Mouse (Mus musculus) layer of hippocampus, postnatal 10 days (tissue): Measurements from ENCODE around the gene Galt. TPM values are rescaled to one million over a fixed set of nuclear protein-coding genes. Genes with fewer than 3 reads are reported as not detected.
"Not testable (repeated sequence)": the region's sequence is repeated elsewhere in the genome, so short reads cannot be mapped to it uniquely, and the experiment has no call there.

ENCODE experiments used
- DNase-seq, 2 experiments: peaks; one replicate each; pipeline ENCODE4 v3.0.0; 2021; ENCODE audit warnings: low spot score in 2 of 2
- total RNA-seq, 2 experiments: library from RNA; stranded (reverse); gene quantifications; 2 replicates each; pipeline ENCODE4 v1.2.3; 2021

The Galt gene
- total RNA-seq, 2 experiments from 2014 or later = 49.0 to 51.1 TPM

GRCm38 (mm10) chr4:41774002-41774401 is 19.0 kb downstream of the Galt start, which contains the start of gene Ccl27a:
TSS of gene Ccl27a (minus strand) at chr4:41774247.
- DNase-seq = peak; percentile 68 to 76

GRCm38 (mm10) chr4:41774506-41774905 is 19.5 kb downstream of the Galt start:
- DNase-seq = not testable (repeated sequence)

GRCm38 (mm10) chr4:41775840-41776239 is 20.8 kb downstream of the Galt start:
- DNase-seq = not testable (repeated sequence)

DNA sequence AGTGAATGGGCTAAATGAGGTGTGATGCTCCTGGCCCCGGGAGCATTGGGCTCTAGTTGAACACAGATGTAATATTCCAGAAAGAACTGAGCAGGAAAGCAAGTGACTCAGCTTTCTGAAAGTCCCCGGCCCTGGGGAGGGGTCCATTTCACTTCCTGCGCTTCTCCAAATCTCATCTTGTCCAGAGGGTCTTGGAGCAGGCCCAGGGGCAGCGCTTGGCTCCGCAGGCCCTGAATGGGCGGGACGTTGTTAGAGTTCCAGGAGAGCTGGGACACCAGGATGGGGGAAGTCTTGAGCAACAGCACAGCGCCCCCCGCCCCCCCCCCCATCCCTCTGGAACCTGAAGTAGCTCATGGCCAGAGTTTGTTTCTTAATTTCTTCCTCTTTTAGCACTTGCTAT is 26.2 kb downstream of the Galt start:
- not testable (repeated sequence) for DNase-seq

GRCm38 (mm10) chr4:41781748-41782485 is 26.9 kb downstream of the Galt start:
- DNase-seq = not testable (repeated sequence)

- DNase-seq = not testable (repeated sequence)
These were observed 27.7 kb downstream of the Galt start for GRCm38 (mm10) chr4:41782711-41783110.

DNA sequence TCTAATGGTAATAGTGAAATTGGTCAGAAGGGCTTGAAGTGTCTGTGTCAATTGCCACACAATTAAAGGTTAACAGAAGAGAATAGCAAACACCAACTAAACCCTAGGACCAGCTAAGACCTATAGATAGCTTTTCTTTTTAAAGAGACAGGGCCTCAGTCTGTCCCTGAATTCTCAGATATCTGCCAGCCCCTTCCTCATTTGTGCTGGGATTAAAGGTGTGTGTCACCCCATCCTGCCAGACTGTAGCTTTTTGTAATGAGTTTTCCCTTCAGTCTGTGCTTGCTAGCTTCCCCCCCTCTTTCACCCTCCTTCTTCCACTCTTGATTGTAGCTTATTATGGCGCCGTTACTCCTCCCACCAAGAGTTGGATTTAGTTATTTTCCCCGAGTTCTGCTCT is 28.2 kb downstream of the Galt start:
- not testable (repeated sequence) for DNase-seq

Other genes with a start within 250 kb of the Galt start
- gene 1110017D15Rik, start 237.9 kb upstream of the Galt start, total RNA-seq = 10 to 100 TPM in 1 of 2 experiments, 1 to 10 TPM in 1; 8.0 to 10.0 TPM
- gene Fam219a, start 185.7 kb upstream of the Galt start, total RNA-seq = 100 to 1,000 TPM; 168 to 186 TPM
- 1 to 10 TPM; 5.4 to 8.3 TPM for gene Dnaic1, start 185.5 kb upstream of the Galt start, total RNA-seq
- 10 to 100 TPM; 63.4 to 66.5 TPM for gene Enho, start 114.9 kb upstream of the Galt start, total RNA-seq
- 10 to 100 TPM; 64.7 to 65.0 TPM for gene Cntfr, start 58.1 kb upstream of the Galt start, total RNA-seq
- 10 to 100 TPM; 23.2 to 24.5 TPM for gene Il11ra1, start 55.2 kb upstream of the Galt start, total RNA-seq
- 10 to 100 TPM; 27.7 to 34.4 TPM for gene Rpp25l, start 41.7 kb upstream of the Galt start, total RNA-seq
- 100 to 1,000 TPM; 142 to 158 TPM for gene Dctn3, start 32.1 kb upstream of the Galt start, total RNA-seq
- gene Arid3c, start 24.1 kb upstream of the Galt start, total RNA-seq = not detected
- gene Sigmar1, start 929 bp downstream of the Galt start, total RNA-seq = 10 to 100 TPM; 41.0 to 49.1 TPM
- gene Ccl27a, start 19.0 kb downstream of the Galt start, total RNA-seq = 100 to 1,000 TPM; 141 to 191 TPM
- not detected for gene Gm21541, start 148.4 kb downstream of the Galt start, total RNA-seq
- gene Gm20878, start 186.3 kb downstream of the Galt start, total RNA-seq = 10 to 100 TPM; 22.5 to 24.9 TPM
- 1 to 10 TPM; 1.9 to 2.3 TPM for gene Fam205a4, start 210.8 kb downstream of the Galt start, total RNA-seq